Mouse (Mus musculus) bone marrow, adult 2 months (tissue): Measurements from ENCODE around the gene Vcam1. TPM values are rescaled to one million over a fixed set of nuclear protein-coding genes. Genes with fewer than 3 reads are reported as not detected.

ENCODE experiments used
- H3K27ac ChIP-seq: fragments of 200-500 bp; 2 replicates; pipeline ENCODE4 v1.5.1; 2012; ENCODE audit warnings: low read depth, mild to moderate bottlenecking, control low read depth, inconsistent platforms, low read length; ENCODE audit not compliant: control insufficient read depth, poor library complexity, insufficient read depth
- H3K4me1 ChIP-seq: fragments of 200-500 bp; 2 replicates; pipeline ENCODE4 v1.6.1; 2011; ENCODE audit warnings: low read length; ENCODE audit not compliant: control insufficient read depth, insufficient read depth
- H3K4me3 ChIP-seq: fragments of 200-500 bp; replicated peaks from 2 replicates; pipeline ENCODE3; 2011; ENCODE audit warnings: mild to moderate bottlenecking, low read depth, low read length, control low read depth; ENCODE audit not compliant: control insufficient read depth
- CTCF ChIP-seq: fragments of 200-500 bp; IDR thresholded peaks from 2 replicates; pipeline ENCODE4 v1.5.1; 2011; ENCODE audit warnings: low read length, control low read depth; ENCODE audit not compliant: control insufficient read depth, insufficient read depth
- POLR2A ChIP-seq: fragments of 200-500 bp; IDR thresholded peaks from 2 replicates; pipeline ENCODE4 v1.6.1; 2011; ENCODE audit warnings: low read depth, mild to moderate bottlenecking, control low read depth, low read length, borderline replicate concordance; ENCODE audit not compliant: control insufficient read depth
- WGBS: fragments of 180-500 bp; shearing (Covaris S2); methylation state at CpG from one replicate; pipeline ENCODE4 v1.1.7; 2018; 5-methylcytosine and 5-hydroxymethylcytosine counted together
- polyA plus RNA-seq: library from polyadenylated mRNA; stranded (reverse); fragments of >200 nt; gene quantifications from 2 replicates; pipeline ENCODE4 v1.2.4, GENCODE M21; 2011; ENCODE audit warnings: low replicate concordance; ENCODE audit not compliant: missing spikeins, insufficient read depth, insufficient read length

The Vcam1 gene
- polyA plus RNA-seq, 1 experiment, result 90.0 TPM

DNA sequence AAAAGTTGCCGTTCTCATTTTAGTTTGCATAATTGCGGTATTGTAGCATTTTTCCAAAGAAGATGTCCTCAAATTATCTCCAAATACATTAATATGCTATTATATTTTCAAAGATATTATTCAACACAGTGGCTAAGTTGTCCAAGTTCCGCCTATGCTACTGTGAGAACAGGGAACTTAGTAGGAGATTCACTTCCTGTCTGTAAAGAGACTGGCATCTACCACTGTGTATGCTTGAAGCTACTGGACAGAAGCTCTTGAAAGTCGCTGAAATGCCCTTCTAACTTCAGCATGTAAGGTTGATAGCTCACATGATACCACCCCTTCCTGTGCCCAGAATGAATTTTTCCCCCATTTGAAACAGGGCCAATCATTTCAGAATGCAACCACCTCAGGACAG is 6.8 kb downstream of the Vcam1 start:
- no peak overlapping the region for H3K27ac ChIP-seq

DNA sequence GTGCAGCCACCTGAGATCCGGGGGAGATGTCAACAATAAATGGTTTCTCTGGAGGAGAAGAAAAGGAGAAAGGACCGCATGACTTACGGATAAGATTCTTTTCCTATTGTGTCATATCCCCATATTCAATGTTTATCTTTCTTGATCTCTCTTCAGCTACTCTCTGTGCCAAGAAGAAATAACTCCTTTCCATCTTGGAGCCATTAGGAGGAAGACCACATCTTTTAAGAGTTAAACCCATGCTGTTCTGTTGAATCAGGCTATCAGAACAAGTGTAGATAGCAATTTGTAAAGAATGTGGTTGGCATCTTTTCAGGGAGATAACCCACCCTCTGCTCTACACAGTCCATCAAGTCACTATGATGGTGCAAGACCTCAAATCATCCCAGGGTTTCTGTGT is 8.5 kb downstream of the Vcam1 start:
- no peak overlapping the region for H3K4me3 ChIP-seq
- H3K27ac ChIP-seq, result no peak overlapping the region
- peaks cover 3% of the 10 kb centered on the region for H3K4me1 ChIP-seq
- no peak for TF ChIP-seq CTCF
- no peak for TF ChIP-seq POLR2A
- 81% methylated on average over 3 of the region's 3 CpGs for WGBS

More for the DNA sequence above, 6.8 kb downstream of the Vcam1 start:
- Histone ChIP-seq H3K4me3 (no peak overlapping the region), H3K4me1 (peaks cover 3% of the 10 kb centered on the region)
- TF ChIP-seq CTCF (no peak), POLR2A (no peak)
- 50% methylated on average over 4 of the region's 4 CpGs for WGBS

DNA sequence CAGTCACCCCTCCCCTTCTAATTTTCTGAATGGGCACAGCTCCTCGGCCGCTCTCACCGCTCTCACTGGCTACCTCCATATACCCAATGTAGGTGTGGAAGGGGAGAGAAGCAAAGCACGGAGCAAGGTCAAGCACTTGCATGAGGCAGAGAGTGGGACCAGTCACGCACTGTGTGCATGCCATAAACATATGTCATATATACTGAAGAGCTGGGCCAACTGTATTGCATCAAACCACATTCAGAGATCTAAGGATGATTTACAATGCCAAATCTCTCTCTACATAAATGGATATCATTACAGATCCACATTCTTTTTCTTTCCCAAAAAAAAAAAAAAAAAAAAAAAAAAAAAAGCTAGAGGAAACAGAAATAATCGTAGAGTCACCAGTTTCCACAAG is 9.1 kb downstream of the Vcam1 start:
- Histone ChIP-seq H3K4me1 (peaks cover 3% of the 10 kb centered on the region), H3K4me3 (no peak overlapping the region), H3K27ac (no peak overlapping the region)
- WGBS, result 78% methylated on average over 6 of the region's 6 CpGs
- TF ChIP-seq CTCF (no peak), POLR2A (no peak)

DNA sequence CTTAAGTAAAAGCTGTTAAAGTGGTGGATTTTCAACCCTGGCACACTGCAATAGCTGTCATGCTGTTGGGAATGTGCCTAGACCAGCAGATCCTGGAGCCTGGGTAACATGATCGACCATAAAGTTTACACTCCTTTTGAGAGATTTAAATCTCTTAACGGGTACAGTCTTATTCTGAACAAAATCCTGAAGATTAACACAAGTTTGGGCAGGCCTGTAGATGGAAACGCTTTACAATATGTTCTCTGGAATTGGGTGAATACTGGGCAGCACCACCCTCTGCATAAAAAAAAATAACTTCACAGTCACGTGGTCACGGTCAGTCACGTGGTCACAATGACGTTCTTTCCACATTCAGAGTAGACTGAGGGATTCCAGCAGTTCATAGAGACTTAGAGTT is 10.3 kb downstream of the Vcam1 start:
- no peak overlapping the region for H3K4me3 ChIP-seq
- WGBS, result 69% methylated on average over 7 of the region's 7 CpGs
- peaks cover 3% of the 10 kb centered on the region for H3K4me1 ChIP-seq
- no peak overlapping the region for H3K27ac ChIP-seq
- TF ChIP-seq CTCF, result no peak
- no peak for TF ChIP-seq POLR2A

DNA sequence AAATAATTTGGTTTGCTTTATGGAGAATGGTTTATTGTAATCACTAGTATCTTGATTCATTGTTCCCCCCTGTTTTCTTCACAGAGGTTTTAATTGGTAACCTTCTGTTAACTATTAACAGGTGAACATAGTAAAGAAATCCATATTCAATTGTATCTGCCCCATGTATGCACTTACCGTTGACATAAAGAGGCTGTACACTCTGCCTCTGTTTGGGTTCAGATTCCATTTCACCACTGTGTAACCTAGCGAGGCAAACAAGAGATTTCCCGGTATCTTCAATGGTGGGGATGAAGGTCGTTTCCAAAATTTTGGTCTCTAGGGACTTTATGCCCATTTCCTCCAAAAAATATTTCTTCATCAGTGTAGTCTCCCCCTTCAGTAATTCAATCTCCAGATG is 12.4 kb downstream of the Vcam1 start:
- 88% methylated on average over 4 of the region's 4 CpGs for WGBS
- H3K27ac ChIP-seq, result no peak overlapping the region

DNA sequence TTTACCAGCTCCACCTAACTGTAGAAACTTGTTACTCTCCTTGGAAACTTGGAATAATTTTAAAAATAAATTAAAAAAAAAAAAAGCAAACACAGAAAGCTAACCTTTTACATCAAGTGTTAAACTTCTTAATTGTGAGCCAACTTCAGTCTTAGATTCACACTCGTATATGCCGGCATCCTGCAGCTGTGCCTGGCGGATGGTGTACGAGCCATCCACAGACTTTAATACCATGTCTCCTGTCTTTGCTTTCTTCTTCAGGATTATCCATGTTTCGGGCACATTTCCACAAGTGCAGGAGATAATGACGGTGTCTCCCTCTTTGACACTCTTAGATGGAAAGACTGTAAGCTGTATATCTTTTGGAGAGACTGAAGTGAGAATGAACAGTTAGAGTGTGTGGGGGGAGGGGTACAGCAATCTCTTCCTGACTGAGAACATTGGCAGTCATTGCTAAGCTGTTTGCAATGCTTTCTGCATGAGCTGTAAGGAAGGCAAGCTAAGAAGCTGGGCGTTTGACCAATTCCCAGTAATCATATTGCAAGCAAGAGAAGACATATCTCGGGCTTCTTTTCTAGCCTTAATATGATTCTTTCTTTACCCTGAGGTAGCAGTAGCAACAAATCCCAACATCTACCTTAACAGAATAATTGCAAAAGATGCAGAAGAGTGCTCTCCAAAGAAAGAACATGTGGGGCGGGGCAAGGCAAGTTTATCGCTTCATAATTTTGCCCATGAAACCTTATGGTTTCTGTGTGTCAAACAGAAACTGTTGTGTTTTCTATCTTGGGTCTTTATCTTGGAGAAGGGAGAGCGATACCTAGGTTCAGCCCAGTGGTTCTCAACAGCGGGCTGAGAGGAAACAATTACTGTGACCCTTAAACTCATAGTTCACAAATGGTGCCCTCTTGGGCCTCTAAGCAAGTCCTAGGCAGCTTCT is 15.0 kb downstream of the Vcam1 start:
- Histone ChIP-seq H3K4me3 (no peak overlapping the region), H3K27ac (no peak overlapping the region), H3K4me1 (no peaks in the 10 kb centered on the region)
- WGBS, result 80% methylated on average over 12 of the region's 12 CpGs
- TF ChIP-seq POLR2A, result no peak
- no peak for TF ChIP-seq CTCF

More for the DNA sequence above, 12.4 kb downstream of the Vcam1 start:
- TF ChIP-seq CTCF (no peak), POLR2A (no peak)
- no peaks in the 10 kb centered on the region; the same call in 1 of the 2 replicates for H3K4me1 ChIP-seq
- H3K4me3 ChIP-seq, result no peak overlapping the region

DNA sequence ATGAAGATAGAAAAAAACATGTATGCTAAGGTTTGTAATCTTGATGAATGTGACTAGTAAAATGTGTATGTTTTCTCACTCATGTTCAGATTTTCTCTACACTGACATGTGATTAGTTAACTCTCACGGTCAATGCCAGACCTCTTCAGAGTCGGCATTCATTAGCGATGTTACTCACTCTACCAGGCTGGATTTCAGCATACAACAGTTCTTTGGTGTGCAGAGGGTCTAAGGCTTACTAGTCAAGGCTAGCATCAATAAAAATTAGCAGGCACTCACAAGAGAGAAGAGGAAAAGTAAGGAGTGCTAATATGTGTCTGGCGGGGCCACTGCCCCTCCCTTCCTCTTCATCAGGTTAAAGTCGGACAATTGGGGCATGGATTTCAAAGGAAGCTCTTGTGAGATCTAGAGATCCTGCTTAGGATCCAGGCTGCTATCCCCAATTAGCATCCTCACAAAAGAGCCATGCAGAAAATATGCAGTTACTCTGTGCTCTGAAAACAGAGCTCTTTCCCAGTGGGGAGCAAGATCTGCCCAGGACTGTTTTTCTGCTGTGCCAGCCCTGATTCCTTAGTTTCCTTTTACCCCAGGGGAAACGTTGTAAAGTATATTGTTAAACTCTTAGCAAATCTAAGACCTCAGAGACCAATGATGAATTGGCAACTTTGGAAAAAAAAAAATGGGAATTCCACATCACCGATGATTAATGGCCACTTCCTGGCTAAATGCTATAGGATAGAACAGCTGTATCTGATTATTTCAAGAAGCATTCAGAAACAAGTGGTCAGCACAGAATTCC is 15.8 kb downstream of the Vcam1 start:
- H3K4me3 ChIP-seq, result no peak overlapping the region
- 57% methylated on average over 7 of the region's 7 CpGs for WGBS
- no peaks in the 10 kb centered on the region for H3K4me1 ChIP-seq
- TF ChIP-seq CTCF, result no peak
- TF ChIP-seq POLR2A, result no peak
- H3K27ac ChIP-seq, result no peak overlapping the region

DNA sequence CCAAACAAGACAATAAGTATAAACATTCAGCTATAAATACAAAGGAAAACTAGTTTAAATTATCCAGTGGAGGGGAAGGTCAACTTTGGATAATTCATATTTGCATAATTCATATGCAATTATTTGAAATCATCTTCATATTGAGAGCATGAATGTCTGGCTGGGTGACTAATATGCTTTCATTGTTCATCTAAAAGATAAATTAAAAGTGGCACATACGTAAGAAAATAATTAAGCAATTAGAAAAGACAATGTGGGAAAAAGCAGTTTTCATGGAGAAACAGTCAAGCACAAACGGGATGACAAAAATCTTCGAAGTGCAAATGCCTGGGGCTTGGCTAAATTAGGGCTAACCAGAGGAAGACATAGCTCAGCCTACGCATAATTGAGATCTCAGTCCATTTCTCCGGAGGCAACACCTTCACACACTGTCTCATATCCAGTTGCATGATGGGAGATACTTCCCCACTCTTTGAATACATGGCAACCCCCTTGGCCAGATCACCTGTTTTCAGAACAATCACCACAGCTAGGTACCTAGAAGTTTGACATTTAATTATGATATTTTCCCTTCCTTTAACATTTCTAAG is 16.6 kb downstream of the Vcam1 start:
- 80% methylated on average over 5 of the region's 5 CpGs for WGBS
- Histone ChIP-seq H3K27ac (no peak overlapping the region), H3K4me1 (no peaks in the 10 kb centered on the region), H3K4me3 (no peak overlapping the region)
- TF ChIP-seq CTCF, result no peak
- TF ChIP-seq POLR2A, result no peak
